Mouse (Mus musculus) spleen, postnatal 36 days (tissue): ENCODE results near the gene Khnyn.

Experiments used
- DNase-seq, 2 experiments: peaks; one replicate each; pipeline ENCODE4 v3.0.0; 2022; ENCODE audit warnings: low spot score in 2 of 2, mixed read lengths in 1 of 2

The Khnyn gene

GRCm38 (mm10) chr14:55873242-55873713, 11.5 kb upstream of the Khnyn start:
- DNase-seq: no peak

- DNase-seq: peak; percentile 61 to 66
Observed at GRCm38 (mm10) chr14:55873714-55874683, 10.7 kb upstream of the Khnyn start.

GRCm38 (mm10) chr14:55877469-55878315, 7.1 kb upstream of the Khnyn start:
- no peak for DNase-seq

GRCm38 (mm10) chr14:55878316-55878940, 6.3 kb upstream of the Khnyn start:
- no peak for DNase-seq

- peak; percentile 69 to 74 for DNase-seq
Observed at GRCm38 (mm10) chr14:55879623-55880022, 5.1 kb upstream of the Khnyn start.

DNA sequence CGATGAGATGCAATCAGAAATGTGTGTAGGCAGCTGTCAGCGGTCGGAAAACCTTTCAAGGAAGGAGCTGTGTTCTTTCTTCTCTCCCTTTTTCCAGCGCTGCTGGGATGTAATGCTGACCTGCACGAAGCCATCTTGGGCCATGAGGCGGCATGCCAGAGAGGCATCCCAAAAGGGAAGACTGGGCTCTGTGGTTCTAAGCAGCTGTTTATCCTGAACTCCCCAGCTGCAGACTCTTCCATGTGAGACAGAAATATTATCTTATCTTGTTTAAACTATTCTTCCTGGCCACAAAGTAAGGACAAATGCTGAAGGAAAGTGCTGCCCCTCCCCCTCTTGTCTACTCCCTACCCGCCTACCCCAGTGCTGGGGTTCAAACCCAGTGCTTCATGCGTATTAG, 3.8 kb upstream of the Khnyn start:
- no peak for DNase-seq

- DNase-seq: no peak
Observed at GRCm38 (mm10) chr14:55882171-55882641, 2.5 kb upstream of the Khnyn start.

GRCm38 (mm10) chr14:55883149-55883661, 1.5 kb upstream of the Khnyn start:
- no peak for DNase-seq

GRCm38 (mm10) chr14:55883663-55884062, 1.1 kb upstream of the Khnyn start:
- no peak for DNase-seq

- peak in 1 of 2 experiments; percentile 34 for DNase-seq
Observed at GRCm38 (mm10) chr14:55884166-55884565, 581 bp upstream of the Khnyn start, which contains the start of gene Cbln3. Gene Cbln3 (minus strand): TSS chr14:55884392.

DNA sequence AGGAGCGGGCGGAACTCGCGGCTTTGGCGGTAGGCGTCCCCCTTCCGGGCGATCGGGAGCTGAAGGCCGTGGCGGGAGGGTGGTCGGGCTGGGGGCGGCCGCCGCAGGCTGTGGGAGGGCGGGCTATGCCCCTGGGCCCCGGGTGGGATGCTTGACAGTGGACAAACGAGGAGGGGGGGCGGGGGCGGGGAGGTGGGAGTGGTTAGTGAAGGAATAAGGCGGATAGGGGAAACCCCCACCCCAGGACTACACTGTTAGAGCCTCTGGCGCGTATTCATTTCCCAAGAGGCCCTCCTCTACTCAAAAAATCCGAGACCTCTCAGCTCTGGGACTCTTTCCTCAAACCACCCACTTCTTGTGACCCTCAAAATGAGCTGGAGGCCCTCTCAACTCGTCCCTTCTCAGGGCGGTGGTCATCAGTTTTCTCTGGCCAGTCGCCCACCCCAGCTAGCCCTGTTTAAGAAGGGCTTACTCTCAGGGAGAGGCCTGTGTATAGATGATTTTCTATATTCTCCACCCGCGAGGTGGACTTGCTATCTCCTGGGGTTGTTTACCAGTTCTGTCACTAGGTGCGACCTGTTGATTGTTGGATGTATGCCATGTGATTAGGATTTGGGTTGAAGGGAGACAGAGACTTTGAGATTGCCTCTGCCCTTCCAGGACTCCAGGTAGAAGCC, 505 bp downstream of the Khnyn start:
- DNase-seq: peak; percentile 38 to 55

GRCm38 (mm10) chr14:55885791-55886271, 1.1 kb downstream of the Khnyn start:
- DNase-seq: peak; percentile 86 to 88

GRCm38 (mm10) chr14:55886571-55887382, 2.0 kb downstream of the Khnyn start:
- DNase-seq: no peak

GRCm38 (mm10) chr14:55897671-55898070, 12.9 kb downstream of the Khnyn start:
- DNase-seq: no peak

DNA sequence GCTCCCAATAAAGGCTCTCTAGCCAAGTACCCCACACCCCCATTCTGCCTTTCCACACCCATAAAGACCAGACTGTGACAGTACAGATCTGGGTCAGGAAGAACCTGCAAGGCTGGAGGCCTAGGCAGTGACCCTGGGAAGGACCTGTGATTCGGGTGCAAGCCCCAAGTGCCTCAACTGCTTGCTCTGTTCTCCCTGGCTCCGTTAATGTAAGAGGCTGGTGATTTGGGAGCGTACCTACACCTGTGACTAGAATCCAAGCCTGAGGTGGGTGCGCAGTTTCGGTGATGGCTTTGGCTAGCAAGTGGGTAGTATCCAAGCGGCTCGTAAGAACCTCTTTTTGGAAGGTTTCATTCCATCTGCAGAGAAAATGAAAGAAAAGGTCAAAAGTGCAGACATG, 14.2 kb downstream of the Khnyn start:
- no peak for DNase-seq

- peak; percentile 87 to 88 for DNase-seq
Observed at GRCm38 (mm10) chr14:55899701-55900413, 15.1 kb downstream of the Khnyn start, which contains the start of gene Sdr39u1. Gene Sdr39u1 (minus strand): TSS chr14:55900293.

- DNase-seq: no peak
Observed at GRCm38 (mm10) chr14:55900414-55900755, 15.6 kb downstream of the Khnyn start.

DNA sequence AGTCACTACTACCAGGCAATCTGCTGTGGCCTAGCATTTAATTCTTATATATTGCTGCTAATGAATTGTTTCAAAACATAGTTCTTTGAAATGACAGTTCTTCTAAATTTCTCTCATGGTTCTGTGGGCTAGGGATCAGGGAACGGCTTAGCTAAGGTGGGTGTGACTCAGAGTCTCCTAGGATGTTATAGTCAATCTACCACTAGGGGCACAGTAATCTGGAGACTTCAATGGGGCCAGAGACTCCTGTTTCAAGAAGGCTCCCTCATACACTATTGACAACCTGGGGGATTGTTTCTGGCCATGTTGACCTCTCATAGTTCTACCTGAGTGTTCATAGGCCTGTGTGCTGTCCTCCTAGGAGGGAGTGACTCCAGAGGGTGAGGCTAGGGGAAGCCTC, 20.8 kb downstream of the Khnyn start:
- DNase-seq: no peak

- no peak for DNase-seq
Observed at GRCm38 (mm10) chr14:55913406-55913805, 28.7 kb downstream of the Khnyn start.
